ENCODE assay signal across 8 mouse cellular contexts in the genomic region with DNA sequence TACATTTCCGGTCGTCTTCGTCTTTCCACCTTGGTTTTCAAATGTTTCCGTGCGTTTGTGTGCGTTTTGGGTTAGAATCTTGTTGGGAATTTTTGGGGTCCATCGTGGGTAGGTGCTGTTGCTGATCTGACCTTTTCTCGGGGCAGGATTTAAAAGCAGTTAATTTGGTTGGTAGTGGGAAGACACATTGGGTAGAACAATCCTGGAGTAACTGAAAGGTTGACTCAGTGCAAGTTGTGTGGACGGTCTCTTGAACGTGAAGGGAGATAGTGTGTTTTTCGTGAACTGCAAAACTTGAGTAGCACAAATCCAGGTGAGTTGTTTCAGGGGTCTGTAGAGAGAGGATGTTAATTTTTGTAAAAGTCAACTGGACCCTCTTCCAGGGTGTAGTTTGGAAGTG. TPM values are rescaled to one million over a fixed set of nuclear protein-coding genes. Genes with fewer than 3 reads are reported as not detected.
DNase-seq lines count a peak whose midpoint lies in the region; ATAC-seq and TF ChIP-seq lines count a peak whose summit lies in the region.

No protein-coding gene starts in this region.

- no peaks in the 10 kb centered on the region for H3K27me3 ChIP-seq in heart, embryonic 13.5 days (replicated peaks)
- H3K27me3 ChIP-seq in CH12.LX (replicated peaks): no peaks in the 10 kb centered on the region
- no peaks in the 10 kb centered on the region for H3K27me3 ChIP-seq in forebrain, embryonic 15.5 days
- no peaks in the 10 kb centered on the region for H3K27me3 ChIP-seq in liver, embryonic 16.5 days (ENCODE audit: control insufficient read depth, insufficient read depth, low read depth, low read length)

- no peak for ATAC-seq in heart, embryonic 13.5 days (ENCODE audit: extremely low read depth, insufficient number of reproducible peaks, low FRiP score, low TSS enrichment)
- no peak for ATAC-seq in forebrain, embryonic 15.5 days (replicated peaks)
- ATAC-seq in liver, embryonic 16.5 days (ENCODE audit: low read depth): no peak

- no peak for TF ChIP-seq POLR2A in CH12.LX (IDR thresholded peaks at IDR 0.05; ENCODE audit: low read depth, low read length)

- peaks cover 42% of the 10 kb centered on the region for H3K36me3 ChIP-seq in heart, embryonic 13.5 days
- peaks cover 28 to 40% of the 10 kb centered on the region in 2 experiments for H3K36me3 ChIP-seq in CH12.LX (replicated peaks in 1 of 2; ENCODE audit: control insufficient read depth in 1 of 2, insufficient read depth in 1 of 2, low read length in 1 of 2)
- H3K36me3 ChIP-seq in forebrain, embryonic 15.5 days: peaks cover 28% of the 10 kb centered on the region
- peaks cover 28% of the 10 kb centered on the region for H3K36me3 ChIP-seq in liver, embryonic 16.5 days (ENCODE audit: control insufficient read depth, insufficient read depth)

- dilution Hi-C loops in CH12.LX (cut with MboI; ENCODE audit: extremely low pct_ligation_motif_present, extremely low pct_unique_long_range_greater_than_20kb, low sequenced_read_pairs): no loop called here

- in situ Hi-C loops in CH12.LX (cut with MboI; ENCODE audit: low pct_ligation_motif_present, low pct_unique_long_range_greater_than_20kb, low sequenced_read_pairs): loop anchor here (5.0 kb wide), 1 partner anchor 111 kb away; no protein-coding TSS in a partner anchor

- TF ChIP-seq EP300 in CH12.LX (IDR thresholded peaks at IDR 0.05; ENCODE audit: low read length): no peak

- DNase-seq in heart, postnatal 25 days (ENCODE audit: low spot score): no peak
- no peak for DNase-seq in CH12.LX (ENCODE audit: extremely low read depth)
- no peak for DNase-seq in adrenal gland, adult (ENCODE audit: inconsistent age in 2 of 2, low spot score in 1 of 2)
- no peak for DNase-seq in cerebellum, postnatal 4 days (ENCODE audit: low spot score in 2 of 2)
- DNase-seq in layer of hippocampus, postnatal 10 days (ENCODE audit: low spot score in 2 of 2): no peak

- no peak overlapping the region for H3K27ac ChIP-seq in heart, embryonic 13.5 days (replicated peaks)
- no peak overlapping the region; the same call in 1 of the 2 replicates for H3K27ac ChIP-seq in CH12.LX (ENCODE audit: insufficient read depth, low read depth)
- no peak overlapping the region for H3K27ac ChIP-seq in forebrain, embryonic 15.5 days (replicated peaks)
- peak overlapping the region; percentile 57; the same call in 1 of the 2 replicates for H3K27ac ChIP-seq in liver, embryonic 16.5 days (ENCODE audit: low read length)

- peak overlapping the region; percentile 95 for H3K9ac ChIP-seq in heart, embryonic 13.5 days
- peak overlapping the region; percentile 82 for H3K9ac ChIP-seq in CH12.LX (ENCODE audit: insufficient read depth, low read depth)
- peak overlapping the region; percentile 93 for H3K9ac ChIP-seq in forebrain, embryonic 15.5 days (replicated peaks)
- H3K9ac ChIP-seq in liver, embryonic 16.5 days (ENCODE audit: low read depth, low read length): peak overlapping the region; percentile 91

- H3K4me2 ChIP-seq in heart, embryonic 13.5 days: peak overlapping the region; percentile 83
- peak overlapping the region; percentile 99 for H3K4me2 ChIP-seq in CH12.LX (ENCODE audit: insufficient read depth, low read depth, poor library complexity, severe bottlenecking)
- H3K4me2 ChIP-seq in forebrain, embryonic 15.5 days (replicated peaks): peak overlapping the region; percentile 76
- peak overlapping the region; percentile 79 for H3K4me2 ChIP-seq in liver, embryonic 16.5 days (ENCODE audit: low read depth, low read length)

- 2% methylated on average over 11 of the region's 11 CpGs for WGBS in heart, embryonic 13.5 days
- WGBS in forebrain, embryonic 15.5 days: 1% methylated on average over 11 of the region's 11 CpGs
- WGBS in liver, embryonic 16.5 days (ENCODE audit: insufficient replicate concordance): 1% methylated on average over 11 of the region's 11 CpGs

- TF ChIP-seq RAD21 in CH12.LX (IDR thresholded peaks at IDR 0.05; ENCODE audit: low read depth, low read length): no peak

- intact Hi-C loops in heart, postnatal 25 days (cut with DNase I): no loop called here

- TF ChIP-seq CTCF in CH12.LX (conservative IDR thresholded peaks at IDR 0.05 in 1 of 2, IDR thresholded peaks at IDR 0.05 in 1 of 2; ENCODE audit: low read depth in 2 of 2, low read length in 2 of 2): no peak

- H3K4me1 ChIP-seq in heart, embryonic 13.5 days: peaks cover 14% of the 10 kb centered on the region
- H3K4me1 ChIP-seq in CH12.LX (ENCODE audit: control insufficient read depth in 1 of 2, insufficient read depth in 2 of 2): peaks cover 3 to 37% of the 10 kb centered on the region in 2 experiments; a peak in 3 of 4 replicates
- H3K4me1 ChIP-seq in forebrain, embryonic 15.5 days: peaks cover 15% of the 10 kb centered on the region
- peaks cover 17% of the 10 kb centered on the region for H3K4me1 ChIP-seq in liver, embryonic 16.5 days (ENCODE audit: control insufficient read depth, low read depth, low read length)

- no peaks in the 10 kb centered on the region for H3K9me3 ChIP-seq in heart, embryonic 13.5 days
- H3K9me3 ChIP-seq in CH12.LX (replicated peaks; ENCODE audit: low read length): peaks cover 3% of the 10 kb centered on the region
- no peaks in the 10 kb centered on the region for H3K9me3 ChIP-seq in forebrain, embryonic 15.5 days
- no peaks in the 10 kb centered on the region for H3K9me3 ChIP-seq in liver, embryonic 16.5 days (replicated peaks; ENCODE audit: control insufficient read depth, low read length)

- H3K79me2 ChIP-seq in CH12.LX (replicated peaks; ENCODE audit: control insufficient read depth, extremely low read depth, insufficient read depth, poor library complexity, severe bottlenecking): peaks cover 57% of the 10 kb centered on the region

- H3K4me3 ChIP-seq in heart, embryonic 13.5 days: peak overlapping the region; percentile 81
- H3K4me3 ChIP-seq in CH12.LX (replicated peaks in 1 of 3; ENCODE audit: low read depth in 2 of 3, low read length in 2 of 3, poor library complexity in 1 of 3): peak overlapping the region; percentile 94 to 97 (median 97)
- H3K4me3 ChIP-seq in forebrain, embryonic 15.5 days: peak overlapping the region; percentile 91
- peak overlapping the region; percentile 91 for H3K4me3 ChIP-seq in liver, embryonic 16.5 days (ENCODE audit: low read depth, low read length)

TF ChIP-seq in CH12.LX, 34 proteins besides CTCF, POLR2A, EP300 and RAD21:
- TF ChIP-seq RCOR1 (conservative IDR thresholded peaks at IDR 0.05; ENCODE audit: low read depth, low read length) (0 out of 2 replicates have a peak, but pooled peaks have one; percentile 0), IRF4 (IDR thresholded peaks at IDR 0.05; ENCODE audit: low read depth, low read length) (no peak), SIN3A (IDR thresholded peaks at IDR 0.05; ENCODE audit: low read length) (peak; percentile 49; the same call in 1 of the 2 replicates)

RNA-seq across cellular contexts. Expression of gene Rpl22, which starts 1.0 kb away (rescaled TPM):
- polyA plus RNA-seq in heart, embryonic 13.5 days (2015; fragmentation: Nextera tagmentation; extraction: Ambion mirVana): 226 and 250 TPM in 2 replicates
- total RNA-seq in heart, postnatal 25 days (2021): 100 to 1,000 TPM; 254 TPM
- total RNA-seq in CH12.LX (2012; rRNA removed) (1,590 and 1,720 TPM in 2 replicates), CH12.LX (2014; rRNA removed) (1,936 and 1,966 TPM in 2 replicates)
- polyA plus RNA-seq in CH12.LX (2012; ENCODE audit: insufficient read length, low read depth): 1,935 and 2,300 TPM in 2 replicates
- polyA plus RNA-seq in forebrain, embryonic 15.5 days (2015; fragmentation: Nextera tagmentation; extraction: Ambion mirVana): 216 and 221 TPM in 2 replicates
- polyA plus RNA-seq in liver, embryonic 16.5 days (2015; fragmentation: Nextera tagmentation; extraction: Ambion mirVana): 161 and 209 TPM in 2 replicates
- total RNA-seq in layer of hippocampus, postnatal 10 days (2021): 100 to 1,000 TPM; 283 to 319 TPM

RNA-seq across cellular contexts. Expression of gene Rnf207, which starts 7.8 kb away (rescaled TPM):
- polyA plus RNA-seq in heart, embryonic 13.5 days (2015; fragmentation: Nextera tagmentation; extraction: Ambion mirVana): 71.2 and 73.2 TPM in 2 replicates
- total RNA-seq in heart, postnatal 25 days (2021): 10 to 100 TPM; 69.6 to 73.3 TPM
- 0.21 and 0.51 TPM in 2 replicates for total RNA-seq in CH12.LX (2012; rRNA removed)
- total RNA-seq in CH12.LX (2014; rRNA removed): not detected in 2 replicates
- polyA plus RNA-seq in CH12.LX (2012; ENCODE audit: insufficient read length, low read depth): not detected in 2 replicates
- 1.8 and 2.9 TPM in 2 replicates for polyA plus RNA-seq in forebrain, embryonic 15.5 days (2015; fragmentation: Nextera tagmentation; extraction: Ambion mirVana)
- not detected in 2 replicates for polyA plus RNA-seq in liver, embryonic 16.5 days (2015; fragmentation: Nextera tagmentation; extraction: Ambion mirVana)
- total RNA-seq in layer of hippocampus, postnatal 10 days (2021): 1 to 10 TPM; 3.1 to 4.0 TPM

RNA-seq across cellular contexts. Expression of gene Chd5, which starts 11.9 kb away (rescaled TPM):
- 0.09 and 0.29 TPM in 2 replicates for polyA plus RNA-seq in heart, embryonic 13.5 days (2015; fragmentation: Nextera tagmentation; extraction: Ambion mirVana)
- total RNA-seq in heart, postnatal 25 days (2021): under 1 TPM; 0.08 to 0.14 TPM
- 0.88 and 3.4 TPM in 2 replicates for total RNA-seq in CH12.LX (2012; rRNA removed)
- 0.44 and 0.49 TPM in 2 replicates for total RNA-seq in CH12.LX (2014; rRNA removed)
- polyA plus RNA-seq in CH12.LX (2012; ENCODE audit: insufficient read length, low read depth): 1.2 and 2.7 TPM in 2 replicates
- polyA plus RNA-seq in forebrain, embryonic 15.5 days (2015; fragmentation: Nextera tagmentation; extraction: Ambion mirVana): 35.5 and 39.3 TPM in 2 replicates
- 0.04 TPM in 1 of 2 replicates, not detected in the other for polyA plus RNA-seq in liver, embryonic 16.5 days (2015; fragmentation: Nextera tagmentation; extraction: Ambion mirVana)
- 100 to 1,000 TPM; 189 to 192 TPM for total RNA-seq in layer of hippocampus, postnatal 10 days (2021)

RNA-seq across cellular contexts. Expression of gene Icmt, which starts 29.5 kb away (rescaled TPM):
- polyA plus RNA-seq in heart, embryonic 13.5 days (2015; fragmentation: Nextera tagmentation; extraction: Ambion mirVana): 16.8 and 19.7 TPM in 2 replicates
- total RNA-seq in heart, postnatal 25 days (2021): 10 to 100 TPM; 25.2 to 26.7 TPM
- 21.5 and 27.4 TPM in 2 replicates for total RNA-seq in CH12.LX (2012; rRNA removed)
- 17.8 and 18.5 TPM in 2 replicates for total RNA-seq in CH12.LX (2014; rRNA removed)
- polyA plus RNA-seq in CH12.LX (2012; ENCODE audit: insufficient read length, low read depth): 24.2 and 29.8 TPM in 2 replicates
- 17.6 and 18.6 TPM in 2 replicates for polyA plus RNA-seq in forebrain, embryonic 15.5 days (2015; fragmentation: Nextera tagmentation; extraction: Ambion mirVana)
- polyA plus RNA-seq in liver, embryonic 16.5 days (2015; fragmentation: Nextera tagmentation; extraction: Ambion mirVana): 5.9 and 6.5 TPM in 2 replicates
- 10 to 100 TPM; 27.9 to 33.9 TPM for total RNA-seq in layer of hippocampus, postnatal 10 days (2021)

RNA-seq across cellular contexts. Expression of gene Hes3, which starts 35.1 kb away (rescaled TPM):
- polyA plus RNA-seq in heart, embryonic 13.5 days (2015; fragmentation: Nextera tagmentation; extraction: Ambion mirVana): not detected in 2 replicates
- total RNA-seq in heart, postnatal 25 days (2021): not detected
- total RNA-seq in CH12.LX (2012; rRNA removed) (0.13 and 0.21 TPM in 2 replicates), CH12.LX (2014; rRNA removed) (not detected in 2 replicates)
- 0.17 TPM in 1 of 2 replicates, not detected in the other for polyA plus RNA-seq in CH12.LX (2012; ENCODE audit: insufficient read length, low read depth)
- 0.09 and 0.13 TPM in 2 replicates for polyA plus RNA-seq in forebrain, embryonic 15.5 days (2015; fragmentation: Nextera tagmentation; extraction: Ambion mirVana)
- not detected in 2 replicates for polyA plus RNA-seq in liver, embryonic 16.5 days (2015; fragmentation: Nextera tagmentation; extraction: Ambion mirVana)
- total RNA-seq in layer of hippocampus, postnatal 10 days (2021): not detected

Comparison
In these comparisons a context has a peak if more than half of its experiments do, and no peak if none do; other contexts are left out.
1. RNA of gene Rnf207, which starts 7.8 kb away (polyA plus RNA-seq): 71.2 to 73.2 TPM in heart, embryonic 13.5 days; 1.8 to 2.9 TPM in forebrain, embryonic 15.5 days, not detected in CH12.LX and not detected in liver, embryonic 16.5 days; every median in the first group is over 10 times any median in the second.
2. Peak in every context shown above with its lines, with median percentiles within 50 percentile points of each other: H3K4me2 ChIP-seq, H3K4me3 ChIP-seq and H3K9ac ChIP-seq.